Mouse (Mus musculus): ENCODE measurements at regions not wholly inside any gene's neighbourhood (a gene's known extent, or its start where the extent isn't known, plus 50 kb on each side); places are given as distances from the start of the nearest gene placed in this dataset.

DNA sequence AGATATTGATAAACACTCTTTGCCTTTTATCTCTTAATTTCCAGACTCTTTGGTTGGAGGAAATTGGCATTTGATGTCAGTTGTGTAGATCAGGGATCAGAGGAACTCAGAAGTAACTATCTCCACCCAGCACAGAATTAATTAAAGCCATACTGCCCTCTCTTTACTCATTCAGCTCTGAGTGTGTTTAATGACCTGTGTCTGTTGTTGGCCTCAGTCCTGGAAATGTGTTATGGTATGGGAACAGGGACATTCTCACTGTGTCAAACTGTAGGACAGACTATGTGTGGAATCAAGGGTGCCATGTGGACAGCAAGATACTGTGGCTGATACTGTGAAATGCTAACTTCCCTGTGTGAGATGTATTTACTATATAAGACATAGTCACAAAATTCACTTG lies 151.3 kb upstream of the Nrp1 start:
- no peaks in the 10 kb centered on the region for H3K27me3 ChIP-seq
- ATAC-seq (replicated peaks): no peak
- no peak overlapping the region for H3K4me2 ChIP-seq (replicated peaks)
- no peak overlapping the region for H3K27ac ChIP-seq (replicated peaks)
- no peak overlapping the region for H3K4me3 ChIP-seq
- no peaks in the 10 kb centered on the region for H3K36me3 ChIP-seq
- no peak overlapping the region for H3K9ac ChIP-seq (replicated peaks)
- H3K9me3 ChIP-seq: no peaks in the 10 kb centered on the region
- H3K4me1 ChIP-seq: no peaks in the 10 kb centered on the region

DNA sequence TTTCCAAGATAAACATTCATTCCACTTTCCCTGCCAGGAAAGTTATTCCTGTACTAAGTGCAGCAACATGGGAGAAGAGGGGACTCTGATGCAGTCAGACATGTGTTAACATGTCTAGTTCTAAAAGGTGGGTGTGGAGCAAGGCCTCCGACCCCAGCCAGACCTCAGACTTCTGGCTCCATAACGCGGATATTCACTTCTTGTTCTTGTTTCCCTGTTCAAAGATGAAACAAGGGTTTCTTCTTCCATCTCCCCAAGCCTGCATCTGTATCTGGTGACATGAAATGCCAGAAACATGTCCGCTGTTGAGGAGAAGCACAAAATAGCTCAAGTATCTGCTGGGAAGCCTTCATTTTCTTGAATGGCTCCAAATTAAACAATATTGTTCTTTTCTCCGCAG lies 147.6 kb upstream of the Nrp1 start:
- ATAC-seq (replicated peaks): no peak
- no peak overlapping the region for H3K4me3 ChIP-seq
- no peaks in the 10 kb centered on the region for H3K4me1 ChIP-seq
- no peak overlapping the region for H3K27ac ChIP-seq (replicated peaks)
- H3K9ac ChIP-seq (replicated peaks): no peak overlapping the region
- no peaks in the 10 kb centered on the region for H3K9me3 ChIP-seq
- no peak overlapping the region for H3K4me2 ChIP-seq (replicated peaks)
- no peaks in the 10 kb centered on the region for H3K36me3 ChIP-seq
- 82% methylated on average over 5 of the region's 5 CpGs for WGBS
- no peaks in the 10 kb centered on the region for H3K27me3 ChIP-seq

DNA sequence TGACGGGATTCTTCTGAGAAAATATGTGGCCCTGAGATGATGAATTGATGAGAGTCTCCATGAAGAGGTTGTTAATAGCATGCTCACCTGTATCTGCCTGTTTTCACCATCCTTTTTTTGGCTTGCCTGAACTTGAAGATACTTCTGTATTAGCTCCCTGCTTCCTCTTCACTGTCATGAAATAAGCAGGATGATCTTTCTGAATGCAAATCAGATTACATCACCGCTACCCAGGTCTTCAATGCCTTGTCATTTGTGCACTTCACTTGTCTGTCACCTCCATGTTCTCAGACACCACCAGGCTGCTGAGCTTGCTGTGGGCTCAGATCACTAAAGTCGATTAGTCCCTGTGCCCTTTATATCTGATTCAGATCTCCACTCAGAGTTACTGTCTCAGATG lies 146.2 kb upstream of the Nrp1 start:
- H3K4me1 ChIP-seq: no peaks in the 10 kb centered on the region
- no peaks in the 10 kb centered on the region for H3K36me3 ChIP-seq
- WGBS: 73% methylated on average over 3 of the region's 3 CpGs
- H3K4me3 ChIP-seq: no peak overlapping the region
- no peak for ATAC-seq (replicated peaks)
- no peak overlapping the region for H3K9ac ChIP-seq (replicated peaks)
- H3K9me3 ChIP-seq: no peaks in the 10 kb centered on the region
- no peak overlapping the region for H3K27ac ChIP-seq (replicated peaks)
- H3K27me3 ChIP-seq: no peaks in the 10 kb centered on the region
- H3K4me2 ChIP-seq (replicated peaks): no peak overlapping the region

DNA sequence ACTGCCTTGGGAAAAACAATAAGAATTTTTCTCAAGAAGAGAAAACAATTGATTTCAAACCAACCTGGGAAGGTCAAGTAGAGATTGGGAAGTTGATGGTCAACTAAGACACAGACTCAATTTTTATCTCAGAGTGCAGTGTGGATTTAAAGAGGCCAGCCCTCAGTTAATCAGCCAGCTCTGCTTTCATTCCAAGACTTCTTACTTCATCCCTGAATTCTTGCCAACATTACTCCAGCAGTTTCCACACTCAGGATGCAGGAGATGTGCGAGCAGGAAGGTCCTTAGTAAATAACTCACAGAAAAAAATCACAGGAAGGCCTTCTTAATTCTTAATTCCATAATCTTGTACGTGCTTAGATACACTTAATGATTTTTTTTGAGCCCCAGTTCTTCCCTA lies 144.1 kb upstream of the Nrp1 start:
- 55% methylated on average over 2 of the region's 2 CpGs for WGBS
- H3K27ac ChIP-seq (replicated peaks): no peak overlapping the region

DNA sequence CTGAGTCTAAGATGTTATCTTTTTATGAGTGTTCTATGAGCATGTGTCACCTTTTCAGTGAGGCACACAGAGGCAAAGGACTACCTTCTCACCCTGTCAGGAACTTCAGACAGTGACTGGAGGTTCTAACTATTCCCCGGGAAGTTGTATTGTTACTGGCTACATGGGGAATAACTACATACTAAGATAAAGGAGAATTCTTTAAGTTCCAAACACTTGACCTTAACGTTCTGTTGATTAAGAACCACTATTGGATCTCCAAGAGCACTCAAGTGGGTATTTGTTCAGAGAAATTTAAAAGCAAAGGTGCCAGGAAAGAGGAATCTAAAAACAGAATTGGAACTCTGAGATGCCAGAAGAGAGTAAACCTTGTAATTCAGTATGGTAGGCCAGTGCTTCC lies 139.5 kb upstream of the Nrp1 start:
- WGBS: 81% methylated on average over 2 of the region's 2 CpGs
- Histone ChIP-seq H3K9me3 (no peaks in the 10 kb centered on the region), H3K4me3 (no peak overlapping the region), H3K27ac (replicated peaks) (no peak overlapping the region), H3K4me2 (replicated peaks) (no peak overlapping the region), H3K4me1 (0 out of 2 replicates have a peak, but pooled peaks cover 3% of the 10 kb centered on the region), H3K9ac (replicated peaks) (no peak overlapping the region), H3K36me3 (no peaks in the 10 kb centered on the region), H3K27me3 (no peaks in the 10 kb centered on the region)
- no peak for ATAC-seq (replicated peaks)

More for the DNA sequence above, 144.1 kb upstream of the Nrp1 start:
- Histone ChIP-seq H3K4me1 (0 out of 2 replicates have a peak, but pooled peaks cover 1% of the 10 kb centered on the region), H3K27me3 (no peaks in the 10 kb centered on the region), H3K9ac (replicated peaks) (no peak overlapping the region), H3K9me3 (no peaks in the 10 kb centered on the region), H3K4me2 (replicated peaks) (no peak overlapping the region), H3K36me3 (no peaks in the 10 kb centered on the region), H3K4me3 (no peak overlapping the region)
- ATAC-seq (replicated peaks): no peak

DNA sequence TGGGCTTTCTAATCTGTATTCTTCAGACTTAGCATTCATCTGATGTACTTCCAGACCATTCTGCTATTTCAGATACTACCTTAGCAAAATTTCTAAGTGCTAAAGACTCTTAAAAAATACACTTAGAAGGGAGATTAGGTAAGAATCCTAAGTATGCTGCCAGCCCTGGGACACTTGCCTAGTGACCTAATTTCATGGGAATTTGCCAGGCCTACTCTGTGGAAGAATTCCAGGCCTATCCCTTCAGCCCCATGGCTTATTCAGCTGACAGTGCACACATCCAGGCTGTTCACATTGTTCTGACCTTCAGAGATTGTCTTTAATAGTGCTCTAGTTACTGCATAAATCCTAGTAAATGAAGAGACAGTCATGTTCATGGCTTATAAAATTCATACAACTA lies 138.9 kb upstream of the Nrp1 start:
- H3K27ac ChIP-seq (replicated peaks): no peak overlapping the region
- no peak overlapping the region for H3K4me2 ChIP-seq (replicated peaks)
- ATAC-seq (replicated peaks): no peak
- H3K9me3 ChIP-seq: no peaks in the 10 kb centered on the region
- H3K27me3 ChIP-seq: no peaks in the 10 kb centered on the region
- no peak overlapping the region for H3K9ac ChIP-seq (replicated peaks)
- H3K4me3 ChIP-seq: no peak overlapping the region
- H3K36me3 ChIP-seq: no peaks in the 10 kb centered on the region
- 0 out of 2 replicates have a peak, but pooled peaks cover 3% of the 10 kb centered on the region for H3K4me1 ChIP-seq

DNA sequence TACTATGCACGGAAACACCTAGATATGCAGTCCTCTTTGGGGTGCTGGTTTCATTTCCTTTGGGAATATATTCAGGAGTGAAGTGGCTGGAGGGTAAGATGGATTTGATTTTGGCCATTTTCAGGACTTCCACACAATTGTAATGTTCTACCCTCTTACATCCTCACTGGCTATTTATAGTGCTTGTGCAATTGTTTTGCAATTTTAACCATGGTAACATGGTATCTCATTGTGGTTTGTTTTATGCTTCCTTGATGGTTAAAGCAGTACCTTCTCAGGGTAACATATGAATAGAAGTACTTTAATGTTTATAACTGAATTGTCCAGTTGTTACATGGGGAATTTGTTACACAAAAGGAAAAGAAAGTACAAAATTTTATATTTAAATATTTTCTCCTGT lies 135.3 kb upstream of the Nrp1 start:
- ATAC-seq (replicated peaks): no peak
- Histone ChIP-seq H3K27ac (replicated peaks) (no peak overlapping the region), H3K4me2 (replicated peaks) (no peak overlapping the region), H3K36me3 (no peaks in the 10 kb centered on the region), H3K9me3 (no peaks in the 10 kb centered on the region), H3K4me1 (0 out of 2 replicates have a peak, but pooled peaks cover 3% of the 10 kb centered on the region), H3K27me3 (no peaks in the 10 kb centered on the region), H3K4me3 (no peak overlapping the region), H3K9ac (replicated peaks) (no peak overlapping the region)
- 95% methylated on average over 1 of the region's 1 CpGs for WGBS

DNA sequence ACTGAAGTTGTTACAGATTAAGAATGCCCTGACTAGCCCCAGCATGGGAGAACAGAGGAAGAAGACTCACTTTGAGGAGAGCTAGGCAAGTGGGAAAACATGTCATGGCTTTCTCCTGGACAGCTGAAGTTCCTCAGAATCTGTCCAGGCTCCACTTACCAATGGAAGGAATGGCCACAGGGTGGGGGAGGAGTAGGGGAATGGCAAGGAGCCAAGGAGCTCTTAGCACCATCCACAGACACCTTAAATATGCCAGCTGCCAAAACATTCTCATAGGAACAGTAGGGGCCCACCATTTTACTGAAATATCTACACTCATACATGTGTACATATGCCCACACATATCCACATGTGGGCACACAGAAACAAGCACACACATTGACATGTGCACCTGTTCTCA lies 134.9 kb upstream of the Nrp1 start:
- Histone ChIP-seq H3K36me3 (no peaks in the 10 kb centered on the region), H3K9ac (replicated peaks) (no peak overlapping the region), H3K4me3 (no peak overlapping the region), H3K9me3 (no peaks in the 10 kb centered on the region), H3K4me1 (0 out of 2 replicates have a peak, but pooled peaks cover 3% of the 10 kb centered on the region), H3K4me2 (replicated peaks) (no peak overlapping the region), H3K27me3 (no peaks in the 10 kb centered on the region), H3K27ac (replicated peaks) (no peak overlapping the region)
- ATAC-seq (replicated peaks): no peak

DNA sequence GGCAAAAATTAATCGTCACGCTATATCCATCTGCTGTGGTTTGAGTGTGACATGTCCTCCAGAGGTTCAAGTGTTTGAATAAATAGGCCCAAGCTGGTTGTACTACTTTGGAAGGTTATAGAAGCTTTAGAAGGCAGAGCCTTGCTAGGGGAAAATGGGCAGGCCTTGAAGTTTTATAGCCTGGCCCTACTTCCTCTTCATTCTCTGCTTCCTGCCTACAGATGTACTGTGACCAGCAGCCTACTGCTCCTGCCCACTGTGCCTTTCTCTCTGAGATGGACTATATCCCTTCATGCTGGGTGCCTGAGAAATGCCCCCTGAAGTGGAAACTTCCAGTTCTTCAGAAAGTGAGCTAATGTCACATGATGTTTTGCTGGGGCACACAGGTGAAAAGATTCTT lies 133.3 kb upstream of the Nrp1 start:
- H3K27me3 ChIP-seq: no peaks in the 10 kb centered on the region
- no peaks in the 10 kb centered on the region for H3K9me3 ChIP-seq
- H3K27ac ChIP-seq (replicated peaks): no peak overlapping the region
- no peaks in the 10 kb centered on the region for H3K36me3 ChIP-seq
- H3K4me3 ChIP-seq: no peak overlapping the region
- 99% methylated on average over 2 of the region's 2 CpGs for WGBS
- no peak for ATAC-seq (replicated peaks)
- H3K4me2 ChIP-seq (replicated peaks): no peak overlapping the region
- no peaks in the 10 kb centered on the region for H3K4me1 ChIP-seq
- H3K9ac ChIP-seq (replicated peaks): no peak overlapping the region

DNA sequence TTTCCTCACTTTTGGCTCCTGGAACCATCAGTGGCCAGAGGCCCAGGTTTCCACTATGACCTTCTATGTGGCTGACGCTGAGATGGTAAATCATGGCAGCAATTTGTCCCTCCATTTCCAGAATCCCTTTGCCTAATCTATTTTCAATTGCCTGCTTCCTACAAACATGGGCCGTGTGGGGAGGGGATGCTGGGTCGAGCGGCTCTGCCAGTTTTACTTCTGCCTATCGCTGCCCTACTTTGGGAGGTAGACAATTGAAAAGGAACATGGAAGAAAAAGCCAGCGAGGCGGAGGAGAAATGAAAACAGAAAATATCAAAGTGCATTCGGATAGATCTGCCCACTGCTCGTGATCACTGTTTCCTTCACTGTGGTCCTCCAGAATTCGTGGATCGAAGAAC lies 123.3 kb upstream of the Nrp1 start:
- no peaks in the 10 kb centered on the region for H3K27me3 ChIP-seq
- H3K27ac ChIP-seq (replicated peaks): no peak overlapping the region
- H3K36me3 ChIP-seq: no peaks in the 10 kb centered on the region
- WGBS: 87% methylated on average over 11 of the region's 11 CpGs
- H3K4me3 ChIP-seq: no peak overlapping the region
- ATAC-seq (replicated peaks): no peak
- no peaks in the 10 kb centered on the region for H3K9me3 ChIP-seq
- no peak overlapping the region for H3K4me2 ChIP-seq (replicated peaks)
- no peaks in the 10 kb centered on the region for H3K4me1 ChIP-seq
- H3K9ac ChIP-seq (replicated peaks): no peak overlapping the region

DNA sequence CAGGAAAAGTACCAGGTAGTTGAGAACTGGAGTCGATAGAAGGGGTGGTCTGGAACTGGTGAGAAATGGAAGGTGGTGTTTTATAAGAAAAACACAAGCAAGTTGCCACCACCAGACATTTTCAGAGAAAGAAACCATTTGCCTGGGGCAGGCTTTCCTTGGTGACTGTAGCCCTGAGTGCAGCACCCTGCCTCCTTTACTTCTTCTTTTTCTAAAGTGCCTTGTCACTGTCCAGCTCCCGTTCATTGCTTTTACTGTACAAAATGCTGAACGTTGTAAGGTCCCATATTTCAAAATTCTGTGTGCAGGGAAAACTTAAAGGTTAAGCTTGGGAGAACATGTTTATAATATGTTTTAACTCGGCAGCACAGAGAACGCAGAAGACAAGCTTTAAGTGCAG lies 122.9 kb upstream of the Nrp1 start:
- 89% methylated on average over 5 of the region's 5 CpGs for WGBS
- H3K4me3 ChIP-seq: no peak overlapping the region
- H3K36me3 ChIP-seq: no peaks in the 10 kb centered on the region
- H3K4me1 ChIP-seq: no peaks in the 10 kb centered on the region
- H3K9ac ChIP-seq (replicated peaks): no peak overlapping the region
- no peak overlapping the region for H3K27ac ChIP-seq (replicated peaks)
- no peaks in the 10 kb centered on the region for H3K9me3 ChIP-seq
- H3K4me2 ChIP-seq (replicated peaks): no peak overlapping the region
- H3K27me3 ChIP-seq: no peaks in the 10 kb centered on the region
- no peak for ATAC-seq (replicated peaks)

DNA sequence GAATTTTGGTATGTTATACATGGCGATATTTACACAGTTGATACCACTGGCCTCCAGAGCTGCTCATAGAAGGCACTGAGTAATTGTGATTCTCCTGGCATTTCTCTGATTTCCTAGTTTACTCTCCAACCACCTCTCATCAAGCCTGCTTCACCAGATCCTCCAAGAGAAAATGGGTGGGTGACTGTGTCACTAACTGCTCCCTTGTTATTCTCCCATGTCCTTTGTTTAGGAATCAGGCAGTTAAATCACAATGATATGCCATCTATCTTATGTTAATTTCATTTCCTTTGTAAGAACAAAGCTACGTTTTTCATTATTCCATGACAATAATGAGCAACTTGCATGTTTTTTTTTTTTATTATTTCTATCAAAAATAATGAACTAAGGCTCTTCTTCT lies 122.3 kb upstream of the Nrp1 start:
- no peaks in the 10 kb centered on the region for H3K4me1 ChIP-seq
- no peak overlapping the region for H3K27ac ChIP-seq (replicated peaks)
- H3K27me3 ChIP-seq: no peaks in the 10 kb centered on the region
- no peak overlapping the region for H3K4me3 ChIP-seq
- 84% methylated on average over 2 of the region's 2 CpGs for WGBS
- H3K36me3 ChIP-seq: no peaks in the 10 kb centered on the region
- H3K9ac ChIP-seq (replicated peaks): no peak overlapping the region
- no peak overlapping the region for H3K4me2 ChIP-seq (replicated peaks)
- no peak for ATAC-seq (replicated peaks)
- H3K9me3 ChIP-seq: no peaks in the 10 kb centered on the region

DNA sequence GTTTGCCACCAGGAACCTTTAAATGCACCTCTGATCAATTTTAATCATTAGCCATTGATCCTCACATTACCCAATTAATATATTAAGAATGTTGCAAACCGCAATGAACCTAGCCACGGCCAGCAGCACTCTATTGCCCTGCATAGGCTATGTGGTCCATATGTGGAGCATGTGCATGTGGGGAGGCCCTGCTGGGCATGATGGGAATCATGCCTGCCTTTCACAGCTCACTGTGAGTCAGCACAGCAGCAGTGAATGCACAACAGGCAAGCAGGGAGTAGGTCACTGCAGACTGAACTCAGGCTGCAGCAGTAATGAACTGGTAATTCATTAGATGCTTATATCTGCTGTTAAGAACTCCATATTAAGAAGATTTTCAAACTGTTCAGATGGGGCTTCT lies 119.5 kb upstream of the Nrp1 start:
- 91% methylated on average over 2 of the region's 2 CpGs for WGBS
- H3K27me3 ChIP-seq: no peaks in the 10 kb centered on the region

More for the DNA sequence above, 119.5 kb upstream of the Nrp1 start:
- no peaks in the 10 kb centered on the region for H3K4me1 ChIP-seq
- no peak overlapping the region for H3K9ac ChIP-seq (replicated peaks)
- H3K36me3 ChIP-seq: no peaks in the 10 kb centered on the region
- no peak overlapping the region for H3K4me3 ChIP-seq
- ATAC-seq (replicated peaks): no peak
- no peaks in the 10 kb centered on the region for H3K9me3 ChIP-seq
- no peak overlapping the region for H3K4me2 ChIP-seq (replicated peaks)
- H3K27ac ChIP-seq (replicated peaks): no peak overlapping the region
